Comparison of ENCODE assay signal across 7 mouse cellular contexts in genomic region chrX:71492634-71493278, GRCm38 (mm10). TPM values are rescaled to one million over a fixed set of nuclear protein-coding genes. Genes with fewer than 3 reads are reported as not detected.
DNase-seq lines count a peak whose midpoint lies in the region; ATAC-seq lines count a peak whose summit lies in the region.

Gene Cd99l2, minus strand, starts transcription at chrX:71492849.

- peak; percentile 98 for ATAC-seq in granulocyte monocyte progenitor cell, adult 5-6 weeks (replicated peaks; ENCODE audit: poor library complexity, severe bottlenecking)
- ATAC-seq in midbrain, embryonic 13.5 days: peak; percentile 96

- H3K4me2 ChIP-seq in midbrain, embryonic 13.5 days (replicated peaks): peak within 1 kb of the TSS; percentile 67

- H3K9me3 ChIP-seq in embryonic facial prominence, embryonic 10.5 days: no peaks in the 10 kb centered on the region
- no peaks in the 10 kb centered on the region for H3K9me3 ChIP-seq in limb, embryonic 10.5 days (replicated peaks)
- no peaks in the 10 kb centered on the region for H3K9me3 ChIP-seq in midbrain, embryonic 13.5 days

- DNase-seq in adrenal gland, postnatal 10 days: peak; percentile 91
- DNase-seq in embryonic facial prominence, embryonic 10.5 days (ENCODE audit: low spot score): peak; percentile 89
- peak; percentile 89 for DNase-seq in kidney, adult 11 months
- peak; percentile 83 for DNase-seq in limb, embryonic 10.5 days (ENCODE audit: low spot score)
- DNase-seq in spleen, adult 12 weeks (ENCODE audit: low spot score): peak; percentile 74

- H3K36me3 ChIP-seq in embryonic facial prominence, embryonic 10.5 days (replicated peaks): no peaks in the 10 kb centered on the region
- no peaks in the 10 kb centered on the region for H3K36me3 ChIP-seq in limb, embryonic 10.5 days
- H3K36me3 ChIP-seq in midbrain, embryonic 13.5 days: no peaks in the 10 kb centered on the region

- H3K9ac ChIP-seq in midbrain, embryonic 13.5 days (replicated peaks): peak within 1 kb of the TSS; percentile 72

- H3K27ac ChIP-seq in embryonic facial prominence, embryonic 10.5 days (replicated peaks): peak within 1 kb of the TSS; percentile 92
- peak within 1 kb of the TSS; percentile 93 for H3K27ac ChIP-seq in limb, embryonic 10.5 days
- H3K27ac ChIP-seq in midbrain, embryonic 13.5 days: peak within 1 kb of the TSS; percentile 90

- H3K4me3 ChIP-seq in embryonic facial prominence, embryonic 10.5 days: peak within 1 kb of the TSS; percentile 65
- peak within 1 kb of the TSS; percentile 61 for H3K4me3 ChIP-seq in limb, embryonic 10.5 days
- H3K4me3 ChIP-seq in midbrain, embryonic 13.5 days (replicated peaks): peak within 1 kb of the TSS; percentile 51

- H3K27me3 ChIP-seq in embryonic facial prominence, embryonic 10.5 days (replicated peaks; ENCODE audit: low read depth, poor library complexity, severe bottlenecking): peaks cover 19% of the 10 kb centered on the region; the same call in 1 of the 2 replicates
- peaks cover 47% of the 10 kb centered on the region for H3K27me3 ChIP-seq in limb, embryonic 10.5 days (ENCODE audit: low read depth, poor library complexity, severe bottlenecking)
- no peaks in the 10 kb centered on the region for H3K27me3 ChIP-seq in midbrain, embryonic 13.5 days

- WGBS in embryonic facial prominence, embryonic 10.5 days: 26% methylated on average over 23 of the region's 23 CpGs
- 12% methylated on average over 20 of the region's 23 CpGs for WGBS in limb, embryonic 10.5 days
- 27% methylated on average over 20 of the region's 23 CpGs for WGBS in midbrain, embryonic 13.5 days

- H3K4me1 ChIP-seq in embryonic facial prominence, embryonic 10.5 days: peaks cover 9% of the 10 kb centered on the region
- 0 out of 2 replicates have a peak, but pooled peaks cover 4% of the 10 kb centered on the region for H3K4me1 ChIP-seq in limb, embryonic 10.5 days
- H3K4me1 ChIP-seq in midbrain, embryonic 13.5 days (replicated peaks): peaks cover 12% of the 10 kb centered on the region

RNA-seq across cellular contexts. Expression of gene Cd99l2, which starts in this region (rescaled TPM):
- 10 to 100 TPM; 54.1 to 55.6 TPM for total RNA-seq in adrenal gland, postnatal 10 days (2021)
- 18.9 and 19.3 TPM in 2 replicates for polyA plus RNA-seq in embryonic facial prominence, embryonic 10.5 days (2016; fragmentation: Nextera tagmentation; extraction: Ambion mirVana)
- total RNA-seq in granulocyte monocyte progenitor cell, adult 5-6 weeks (2014; fragmentation: Nextera tagmentation): 4.1 and 7.3 TPM in 2 replicates
- total RNA-seq in granulocyte monocyte progenitor cell, adult 5-6 weeks (2017): 5.8 and 10.1 TPM in 2 replicates
- 19.0 and 23.0 TPM in 2 replicates for polyA plus RNA-seq in limb, embryonic 10.5 days (2016; fragmentation: Nextera tagmentation; extraction: Ambion mirVana)
- polyA plus RNA-seq in midbrain, embryonic 13.5 days (2015; fragmentation: Nextera tagmentation; extraction: Ambion mirVana): 53.6 and 58.6 TPM in 2 replicates

Comparison
In these comparisons a context has a peak if more than half of its experiments do, and no peak if none do; other contexts are left out.
1. Peak in every context shown above with its lines: DNase-seq, ATAC-seq, H3K4me3 ChIP-seq and H3K27ac ChIP-seq.
2. RNA of gene Cd99l2 (total RNA-seq): 54.1 to 55.6 TPM in adrenal gland, postnatal 10 days; 4.1 to 10.1 TPM in granulocyte monocyte progenitor cell, adult 5-6 weeks; every median in the first group is over 4 times any median in the second.